Mouse (Mus musculus) forebrain, embryonic 10.5 days (tissue): ENCODE data around the gene Sf3a2. TPM values are rescaled to one million over a fixed set of nuclear protein-coding genes. Genes with fewer than 3 reads are reported as not detected.

Experiments
- microRNA counts: library from miRNA; unstranded; fragments of <30 nt; microRNA quantifications from one replicate; lab custom pipeline; 2017
- microRNA-seq: library from miRNA; unstranded; fragments of <30 nt; microRNA quantifications from one replicate; pipeline ENCODE4, GENCODE M21; 2017
- polyA plus RNA-seq: library from polyadenylated mRNA; unstranded; fragments of >200 nt; fragmentation: Nextera tagmentation; extraction: Ambion mirVana; gene quantifications from 2 replicates; pipeline ENCODE4 v1.2.1, GENCODE M21; 2016

Gene Sf3a2
- polyA plus RNA-seq, 1 experiment from 2014 or later: 110 TPM

MicroRNAs encoded within 50 kb of the gene (microRNA counts, 519-probe panel; counts per million panel counts)
- 341 counts per million, percentile 65 among the panel's probes with 10 or more counts for microRNA mmu-miR-1982 (lab: Ali Mortazavi, UCI)

Small RNAs within 50 kb of the gene (microRNA-seq; reads per million reads assigned to microRNA genes)
- gene Mir1982: 3.0 reads per million, percentile 2 among the genes with 10 or more reads in this experiment

Other genes starting within 250 kb of the Sf3a2 start
- gene Rexo1, start 236.6 kb upstream of the Sf3a2 start, polyA plus RNA-seq: 32.8 and 34.8 TPM in 2 replicates
- gene Klf16, start 220.9 kb upstream of the Sf3a2 start, polyA plus RNA-seq: 7.4 and 7.5 TPM in 2 replicates
- gene Abhd17a, start 207.9 kb upstream of the Sf3a2 start, polyA plus RNA-seq: 71.8 and 75.5 TPM in 2 replicates
- 91.5 and 93.0 TPM in 2 replicates for gene Scamp4, start 195.3 kb upstream of the Sf3a2 start, polyA plus RNA-seq
- 10.7 and 11.9 TPM in 2 replicates for gene Adat3, start 195.3 kb upstream of the Sf3a2 start, polyA plus RNA-seq
- 4.7 and 5.6 TPM in 2 replicates for gene Gm49322, start 192.2 kb upstream of the Sf3a2 start, polyA plus RNA-seq
- 123 and 133 TPM in 2 replicates for gene Csnk1g2, start 175.4 kb upstream of the Sf3a2 start, polyA plus RNA-seq
- gene Btbd2, start 141.1 kb upstream of the Sf3a2 start, polyA plus RNA-seq: 71.6 and 78.1 TPM in 2 replicates
- gene Mknk2, start 120.1 kb upstream of the Sf3a2 start, polyA plus RNA-seq: 91.0 and 100 TPM in 2 replicates
- 53.9 and 54.7 TPM in 2 replicates for gene Mob3a, start 96.2 kb upstream of the Sf3a2 start, polyA plus RNA-seq
- 7.7 and 10.9 TPM in 2 replicates for gene Izumo4, start 96.0 kb upstream of the Sf3a2 start, polyA plus RNA-seq
- gene Ap3d1, start 55.9 kb upstream of the Sf3a2 start, polyA plus RNA-seq: 58.2 and 58.7 TPM in 2 replicates
- 20.8 and 21.7 TPM in 2 replicates for gene Dot1l, start 43.0 kb upstream of the Sf3a2 start, polyA plus RNA-seq
- 196 and 197 TPM in 2 replicates for gene Plekhj1, start 428 bp downstream of the Sf3a2 start, polyA plus RNA-seq
- gene Amh, start 7.0 kb downstream of the Sf3a2 start, polyA plus RNA-seq: 0.09 TPM in 2 replicates
- gene Jsrp1, start 15.3 kb downstream of the Sf3a2 start, polyA plus RNA-seq: 0.40 and 0.65 TPM in 2 replicates
- 2,273 and 2,281 TPM in 2 replicates for gene Oaz1, start 28.5 kb downstream of the Sf3a2 start, polyA plus RNA-seq
- 1.5 and 2.0 TPM in 2 replicates for gene Lingo3, start 45.8 kb downstream of the Sf3a2 start, polyA plus RNA-seq
- 351 and 360 TPM in 2 replicates for gene Lsm7, start 57.0 kb downstream of the Sf3a2 start, polyA plus RNA-seq
- 43.9 and 44.9 TPM in 2 replicates for gene Sppl2b, start 57.1 kb downstream of the Sf3a2 start, polyA plus RNA-seq
- gene Tmprss9, start 73.7 kb downstream of the Sf3a2 start, polyA plus RNA-seq: 0.05 TPM in 1 of 2 replicates, not detected in the other
- gene Timm13, start 102.8 kb downstream of the Sf3a2 start, polyA plus RNA-seq: 395 and 401 TPM in 2 replicates
- 85.6 and 89.5 TPM in 2 replicates for gene Lmnb2, start 120.0 kb downstream of the Sf3a2 start, polyA plus RNA-seq
- gene Gadd45b, start 131.9 kb downstream of the Sf3a2 start, polyA plus RNA-seq: 5.9 and 6.3 TPM in 2 replicates
- 6.3 and 6.9 TPM in 2 replicates for gene Gng7, start 216.7 kb downstream of the Sf3a2 start, polyA plus RNA-seq
- 2.1 and 2.5 TPM in 2 replicates for gene Diras1, start 227.5 kb downstream of the Sf3a2 start, polyA plus RNA-seq
- gene Slc39a3, start 239.2 kb downstream of the Sf3a2 start, polyA plus RNA-seq: 15.7 and 15.8 TPM in 2 replicates